Mouse (Mus musculus) CH12.LX (cell line): ENCODE measurements around the gene Fus.

Source experiments
- HCFC1 ChIP-seq: IDR thresholded peaks from 2 replicates; pipeline ENCODE4 v1.6.1; 2012; ENCODE audit warnings: low read depth, mild to moderate bottlenecking, inconsistent platforms, low read length, improper control_type of control experiment
- MYC ChIP-seq: IDR thresholded peaks from 2 replicates; pipeline ENCODE4 v1.6.1; 2011; ENCODE audit warnings: low read depth, mild to moderate bottlenecking, improper control_type of control experiment, low read length

DNA sequence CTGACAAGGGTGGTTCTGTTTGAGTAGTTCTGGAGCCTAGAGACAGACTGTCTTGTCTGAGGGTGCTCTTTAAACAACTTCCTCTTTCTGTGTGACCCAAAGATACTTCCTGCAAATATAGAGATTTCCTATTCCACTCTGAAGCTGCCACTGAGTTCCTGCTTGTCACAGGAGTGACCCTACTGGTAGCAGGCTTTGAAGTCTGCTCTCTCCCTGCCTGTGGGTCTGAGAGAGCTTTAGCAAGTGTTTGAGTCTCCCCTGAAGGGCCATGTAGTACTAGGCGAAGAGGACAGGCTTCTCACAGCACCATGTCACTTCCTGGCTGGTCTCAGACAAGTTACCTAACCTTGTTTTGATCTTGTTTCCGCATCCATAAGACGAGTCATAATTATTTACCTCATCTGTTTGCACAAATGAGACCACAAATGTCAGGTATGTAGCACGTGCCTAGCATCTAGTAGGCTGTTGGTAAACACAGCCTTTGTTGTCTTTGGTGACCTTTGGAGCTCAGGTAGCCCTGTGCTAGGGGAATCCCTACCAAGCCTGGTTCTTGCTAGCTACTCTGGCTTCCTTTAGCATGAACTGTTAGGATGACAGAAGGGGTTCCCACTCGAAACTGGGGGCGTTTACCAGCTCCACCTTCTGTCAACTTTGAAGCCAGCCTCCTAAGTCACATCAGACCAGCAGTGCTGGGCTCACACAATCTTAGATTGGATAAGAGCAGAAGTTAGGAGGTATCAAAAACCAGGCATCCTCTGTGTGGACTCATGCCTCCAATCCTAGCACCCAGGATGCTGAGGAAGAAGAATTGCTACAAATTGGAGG lies 44.6 kb upstream of the Fus start:
- TF ChIP-seq HCFC1 (no peak), MYC (no peak)
